Mouse (Mus musculus) cerebellum, adult 2 months (tissue): ENCODE measurements at regions not wholly inside any gene's neighbourhood (a gene's known extent, or its start where the extent isn't known, plus 50 kb on each side); places are given as distances from the start of the nearest gene placed in this dataset.

Experiments used
- CTCF ChIP-seq: fragments of 200-500 bp; IDR thresholded peaks from 2 replicates; pipeline ENCODE4 v1.5.1; 2011; ENCODE audit warnings: low read depth, mild to moderate bottlenecking, control low read depth, low read length, moderate library complexity, borderline replicate concordance; ENCODE audit not compliant: insufficient read depth
- POLR2A ChIP-seq: fragments of 200-500 bp; IDR thresholded peaks from 2 replicates; pipeline ENCODE4 v1.6.1; 2011; ENCODE audit warnings: low read length, control low read depth, borderline replicate concordance; ENCODE audit not compliant: insufficient read depth

- TF ChIP-seq CTCF (no peak), POLR2A (no peak)
These were observed 121.5 kb downstream of the Cpeb2 start for GRCm38 (mm10) chr5:43354351-43354942.
